Mouse (Mus musculus): ENCODE data around the gene 4921536K21Rik.

GRCm38 (mm10) chr11:3879836-3880235 is 15.1 kb downstream of the 4921536K21Rik start:
- TF ChIP-seq CTCF (IDR thresholded peaks at IDR 0.05) (peak; percentile 94), EP300 (IDR thresholded peaks at IDR 0.05) (no peak)
